Mouse (Mus musculus): ENCODE data around the gene P2rx3. TPM values are rescaled to one million over a fixed set of nuclear protein-coding genes. Genes with fewer than 3 reads are reported as not detected.

P2rx3 gene
- polyA plus RNA-seq (2014; fragmentation: Nextera tagmentation; extraction: Ambion mirVana): 6.2 and 8.4 TPM in 2 replicates

DNA sequence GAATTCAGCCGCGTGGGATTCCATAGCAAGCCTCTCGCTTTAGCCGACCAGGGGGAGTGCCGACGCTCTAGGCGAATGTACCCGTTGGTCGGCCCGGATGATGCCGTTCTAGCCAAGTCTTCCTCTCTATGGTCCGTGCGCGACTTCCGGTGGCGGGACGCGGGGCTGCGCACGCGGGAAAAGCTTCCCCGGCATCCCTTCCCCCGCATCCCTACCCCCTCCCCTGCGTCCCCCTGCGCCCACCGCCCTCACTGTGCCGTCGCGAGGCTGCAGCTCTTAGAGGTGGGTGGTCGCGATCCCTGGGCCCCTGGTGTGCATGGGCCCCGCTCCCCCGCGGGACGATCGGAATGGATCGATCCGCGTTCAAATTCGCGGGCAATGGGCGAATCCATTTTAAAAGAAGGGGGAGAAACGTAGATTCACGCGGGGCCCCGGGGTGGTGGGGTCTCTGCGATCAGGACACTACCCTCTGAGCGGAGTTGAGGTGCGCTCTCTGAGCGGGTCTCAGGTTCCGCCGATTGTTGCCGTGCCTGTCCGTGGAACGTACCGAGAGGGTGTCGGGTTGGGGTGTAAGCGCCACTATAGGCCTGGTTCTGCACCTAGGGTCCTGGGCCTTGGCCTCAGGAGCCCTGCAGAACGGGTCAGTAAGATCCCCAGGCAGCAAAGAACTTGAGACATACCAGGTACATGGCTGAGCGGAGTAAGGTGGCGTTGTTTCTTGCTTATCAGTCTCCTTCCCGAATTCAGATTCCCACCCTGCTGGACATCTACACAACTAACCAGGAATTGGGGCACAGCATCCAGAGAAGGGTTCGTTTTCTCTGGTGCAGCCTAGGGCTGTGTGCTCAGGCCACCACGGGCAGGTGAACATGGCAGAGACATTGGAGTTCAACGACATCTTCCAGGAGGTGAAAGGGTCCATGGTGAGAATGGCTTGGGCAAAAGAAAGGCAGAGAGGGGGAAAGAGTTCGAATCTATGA, at the start of gene P2rx3, which contains the start of gene Ssrp1:
Gene P2rx3, minus strand, starts transcription at position 416 of the 980 bp plus-strand sequence.
Gene Ssrp1, plus strand, starts transcription at position 188 of the 980 bp plus-strand sequence.
- H3K9ac ChIP-seq (replicated peaks; ENCODE audit: low read length): peak within 1 kb of the TSS; percentile 81
- no peaks in the 10 kb centered on the region for H3K9me3 ChIP-seq (replicated peaks; ENCODE audit: control insufficient read depth, low read length)
- no peaks in the 10 kb centered on the region for H3K27me3 ChIP-seq (ENCODE audit: control insufficient read depth, insufficient read depth, low read length)
- H3K4me3 ChIP-seq (ENCODE audit: low read depth, low read length): peak within 1 kb of the TSS; percentile 57
- DNase-seq (ENCODE audit: low spot score) (peak; percentile 96), ATAC-seq (replicated peaks; ENCODE audit: insufficient number of reproducible peaks, low FRiP score, low TSS enrichment, low read depth) (peak; percentile 93)
- WGBS: under 1% methylated on average over 66 of the region's 66 CpGs
- no peaks in the 10 kb centered on the region for H3K4me1 ChIP-seq (ENCODE audit: control insufficient read depth, insufficient read depth, low read length)
- H3K36me3 ChIP-seq (replicated peaks; ENCODE audit: control insufficient read depth, insufficient read depth, low read depth, low read length): peaks cover 21% of the 10 kb centered on the region
- H3K4me2 ChIP-seq (ENCODE audit: low read depth, low read length): peak within 1 kb of the TSS; percentile 84
- H3K27ac ChIP-seq (replicated peaks; ENCODE audit: low read depth, low read length): peak within 1 kb of the TSS; percentile 81

DNA sequence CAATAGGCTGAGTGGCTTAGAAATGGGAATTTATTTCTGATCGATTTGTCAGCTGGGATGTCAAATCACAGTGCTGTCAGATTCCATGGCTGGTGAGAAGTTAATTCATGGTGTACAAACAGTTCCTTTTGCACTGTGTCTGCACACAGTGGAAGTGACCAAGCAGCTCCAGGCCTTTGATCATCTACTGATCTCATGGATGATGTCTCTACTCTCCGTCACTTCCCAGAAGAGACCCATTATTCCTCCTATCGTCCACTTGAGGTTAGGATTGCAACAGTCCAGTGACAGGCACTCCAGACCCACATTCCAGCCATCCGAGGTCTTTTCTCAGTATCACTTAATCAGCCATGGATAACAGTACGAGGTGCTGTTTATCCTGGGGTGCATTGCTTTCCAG, 36.5 kb upstream of the P2rx3 start:
- WGBS: 89% methylated on average over 5 of the region's 5 CpGs
- Histone ChIP-seq H3K4me3 (ENCODE audit: low read depth, low read length) (no peak overlapping the region), H3K36me3 (replicated peaks; ENCODE audit: control insufficient read depth, insufficient read depth, low read depth, low read length) (no peaks in the 10 kb centered on the region; the same call in none of the 2 replicates)

DNA sequence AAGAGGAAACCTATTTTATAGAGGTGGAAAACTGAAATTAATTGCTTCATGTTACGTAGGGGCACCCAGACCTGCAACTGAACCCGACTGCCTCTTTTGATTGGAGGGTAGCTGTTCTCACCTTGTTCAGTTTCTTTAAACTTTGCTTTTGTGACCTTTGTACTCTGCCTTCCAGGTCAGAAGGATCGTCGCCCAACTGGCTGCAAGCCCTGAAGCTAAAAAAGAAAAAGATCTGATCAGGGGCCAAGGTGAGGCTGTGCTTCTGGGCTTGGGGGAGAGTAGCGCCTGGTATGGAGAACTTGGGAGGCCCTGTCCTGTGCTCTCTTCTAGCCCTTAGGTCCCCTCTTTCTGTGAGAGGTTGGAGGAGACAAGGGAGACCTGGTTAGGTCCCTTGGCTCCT, 34.7 kb upstream of the P2rx3 start:
- no peaks in the 10 kb centered on the region; the same call in none of the 2 replicates for H3K36me3 ChIP-seq (replicated peaks; ENCODE audit: control insufficient read depth, insufficient read depth, low read depth, low read length)
- H3K9ac ChIP-seq (replicated peaks; ENCODE audit: low read length): no peak overlapping the region

More for the DNA sequence above, 36.5 kb upstream of the P2rx3 start:
- ATAC-seq (replicated peaks; ENCODE audit: insufficient number of reproducible peaks, low FRiP score, low TSS enrichment, low read depth): no peak
- no peak overlapping the region for H3K4me2 ChIP-seq (ENCODE audit: low read depth, low read length)
- no peak overlapping the region for H3K9ac ChIP-seq (replicated peaks; ENCODE audit: low read length)
- no peaks in the 10 kb centered on the region for H3K27me3 ChIP-seq (ENCODE audit: control insufficient read depth, insufficient read depth, low read length)
- no peaks in the 10 kb centered on the region for H3K9me3 ChIP-seq (replicated peaks; ENCODE audit: control insufficient read depth, low read length)
- no peak for DNase-seq (ENCODE audit: low spot score)
- no peak overlapping the region for H3K27ac ChIP-seq (replicated peaks; ENCODE audit: low read depth, low read length)
- no peaks in the 10 kb centered on the region for H3K4me1 ChIP-seq (ENCODE audit: control insufficient read depth, insufficient read depth, low read length)

DNA sequence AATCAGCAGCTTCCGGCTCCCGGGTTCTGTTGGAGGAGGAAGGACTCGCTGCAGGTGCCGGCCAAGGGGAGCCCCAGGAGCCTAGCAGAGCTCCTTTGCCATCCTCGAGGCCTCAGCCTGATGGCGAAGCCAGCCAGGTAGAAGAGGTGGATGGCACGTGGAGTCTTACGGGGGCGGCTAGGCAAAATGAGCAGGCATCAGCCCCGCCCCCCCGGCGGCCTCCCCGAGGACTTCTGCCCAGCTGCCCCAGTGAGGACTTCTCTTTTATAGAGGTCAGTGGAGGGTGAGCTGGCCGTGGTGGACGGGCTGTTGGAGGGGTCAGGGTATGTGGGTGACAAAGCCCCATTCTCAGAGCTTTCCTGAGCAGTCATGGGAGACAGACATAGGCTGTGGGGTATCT, 32.8 kb upstream of the P2rx3 start:
- no peak for DNase-seq (ENCODE audit: low spot score)
- no peak overlapping the region for H3K27ac ChIP-seq (replicated peaks; ENCODE audit: low read depth, low read length)
- H3K36me3 ChIP-seq (replicated peaks; ENCODE audit: control insufficient read depth, insufficient read depth, low read depth, low read length): no peaks in the 10 kb centered on the region; the same call in none of the 2 replicates
- no peak overlapping the region for H3K4me3 ChIP-seq (ENCODE audit: low read depth, low read length)
- no peaks in the 10 kb centered on the region for H3K4me1 ChIP-seq (ENCODE audit: control insufficient read depth, insufficient read depth, low read length)
- H3K4me2 ChIP-seq (ENCODE audit: low read depth, low read length): no peak overlapping the region
- 76% methylated on average over 15 of the region's 15 CpGs for WGBS
- H3K9me3 ChIP-seq (replicated peaks; ENCODE audit: control insufficient read depth, low read length): no peaks in the 10 kb centered on the region
- H3K9ac ChIP-seq (replicated peaks; ENCODE audit: low read length): no peak overlapping the region
- H3K27me3 ChIP-seq (ENCODE audit: control insufficient read depth, insufficient read depth, low read length): no peaks in the 10 kb centered on the region
- no peak for ATAC-seq (replicated peaks; ENCODE audit: insufficient number of reproducible peaks, low FRiP score, low TSS enrichment, low read depth)

More for the DNA sequence above, 34.7 kb upstream of the P2rx3 start:
- H3K27me3 ChIP-seq (ENCODE audit: control insufficient read depth, insufficient read depth, low read length): no peaks in the 10 kb centered on the region
- H3K4me3 ChIP-seq (ENCODE audit: low read depth, low read length): no peak overlapping the region
- WGBS: 76% methylated on average over 5 of the region's 5 CpGs
- H3K27ac ChIP-seq (replicated peaks; ENCODE audit: low read depth, low read length): no peak overlapping the region
- no peak overlapping the region for H3K4me2 ChIP-seq (ENCODE audit: low read depth, low read length)
- H3K4me1 ChIP-seq (ENCODE audit: control insufficient read depth, insufficient read depth, low read length): no peaks in the 10 kb centered on the region
- no peaks in the 10 kb centered on the region for H3K9me3 ChIP-seq (replicated peaks; ENCODE audit: control insufficient read depth, low read length)
- DNase-seq (ENCODE audit: low spot score) (no peak), ATAC-seq (replicated peaks; ENCODE audit: insufficient number of reproducible peaks, low FRiP score, low TSS enrichment, low read depth) (no peak)

DNA sequence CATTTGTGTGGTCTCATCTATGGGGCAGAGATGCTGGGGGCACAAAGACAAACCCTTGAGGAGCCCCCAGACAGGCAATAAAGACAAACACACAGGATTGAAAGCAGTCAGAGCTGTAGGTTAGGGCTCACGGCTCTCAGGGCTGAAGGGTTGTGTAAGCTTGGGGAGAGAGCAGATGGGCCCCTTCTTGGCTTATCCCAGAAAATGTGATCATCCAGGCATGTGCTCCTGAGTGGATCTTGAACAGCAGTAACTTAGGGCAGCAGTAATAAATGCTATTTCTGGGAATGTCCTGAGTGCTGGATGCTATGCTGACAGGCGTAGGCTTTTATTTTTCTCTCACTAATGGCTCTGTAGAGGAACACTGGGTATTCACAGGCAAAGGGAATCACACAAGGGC, 31.4 kb upstream of the P2rx3 start:
- H3K4me3 ChIP-seq (ENCODE audit: low read depth, low read length): no peak overlapping the region
- H3K9me3 ChIP-seq (replicated peaks; ENCODE audit: control insufficient read depth, low read length): no peaks in the 10 kb centered on the region
- H3K27ac ChIP-seq (replicated peaks; ENCODE audit: low read depth, low read length): no peak overlapping the region
- ATAC-seq (replicated peaks; ENCODE audit: insufficient number of reproducible peaks, low FRiP score, low TSS enrichment, low read depth) (no peak), DNase-seq (ENCODE audit: low spot score) (no peak)
- no peak overlapping the region for H3K4me2 ChIP-seq (ENCODE audit: low read depth, low read length)
- no peaks in the 10 kb centered on the region for H3K4me1 ChIP-seq (ENCODE audit: control insufficient read depth, insufficient read depth, low read length)
- H3K9ac ChIP-seq (replicated peaks; ENCODE audit: low read length): no peak overlapping the region
- no peaks in the 10 kb centered on the region for H3K27me3 ChIP-seq (ENCODE audit: control insufficient read depth, insufficient read depth, low read length)
- H3K36me3 ChIP-seq (replicated peaks; ENCODE audit: control insufficient read depth, insufficient read depth, low read depth, low read length): no peaks in the 10 kb centered on the region; the same call in none of the 2 replicates
- 81% methylated on average over 2 of the region's 2 CpGs for WGBS

DNA sequence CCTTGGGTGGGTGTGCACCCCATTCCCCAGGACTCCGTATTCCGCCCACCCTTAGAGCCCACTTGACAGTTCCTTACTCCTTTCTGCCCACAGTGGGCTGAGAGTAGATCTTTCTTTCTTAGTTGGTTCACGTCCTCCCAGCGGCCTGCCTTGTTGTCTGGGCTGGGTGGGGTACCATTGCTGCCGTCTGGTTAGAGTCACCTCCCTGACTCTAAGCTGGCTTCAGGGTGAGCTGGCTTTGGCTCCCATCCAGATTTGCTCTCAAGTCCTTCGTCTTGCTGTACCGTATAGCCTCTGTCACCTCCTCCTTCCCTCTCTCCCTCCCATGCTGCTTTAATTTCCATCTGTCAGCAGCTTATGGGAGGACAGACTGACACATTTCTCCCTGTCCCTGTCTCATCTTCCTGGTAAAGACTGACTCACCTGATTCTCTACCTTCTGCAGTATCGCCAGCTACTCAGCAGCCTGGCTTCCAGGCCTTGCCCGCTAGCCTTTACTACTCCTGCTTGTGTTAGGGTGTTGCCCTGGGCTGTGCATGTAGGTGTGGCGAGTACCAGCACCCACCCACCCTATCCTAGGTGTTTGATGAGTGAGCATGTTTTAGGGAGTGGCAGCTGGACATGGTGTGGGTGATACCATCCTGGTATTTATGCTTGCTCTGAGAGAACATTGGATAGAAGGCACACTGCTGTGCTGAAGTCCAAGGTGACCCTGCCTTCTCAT, 30.8 kb upstream of the P2rx3 start:
- Histone ChIP-seq H3K27me3 (ENCODE audit: control insufficient read depth, insufficient read depth, low read length) (no peaks in the 10 kb centered on the region), H3K4me1 (ENCODE audit: control insufficient read depth, insufficient read depth, low read length) (no peaks in the 10 kb centered on the region), H3K9ac (replicated peaks; ENCODE audit: low read length) (no peak overlapping the region), H3K4me2 (ENCODE audit: low read depth, low read length) (no peak overlapping the region), H3K36me3 (replicated peaks; ENCODE audit: control insufficient read depth, insufficient read depth, low read depth, low read length) (no peaks in the 10 kb centered on the region; the same call in none of the 2 replicates), H3K9me3 (replicated peaks; ENCODE audit: control insufficient read depth, low read length) (no peaks in the 10 kb centered on the region), H3K4me3 (ENCODE audit: low read depth, low read length) (no peak overlapping the region), H3K27ac (replicated peaks; ENCODE audit: low read depth, low read length) (no peak overlapping the region)
- DNase-seq (ENCODE audit: low spot score) (no peak), ATAC-seq (replicated peaks; ENCODE audit: insufficient number of reproducible peaks, low FRiP score, low TSS enrichment, low read depth) (no peak)
- WGBS: 90% methylated on average over 10 of the region's 10 CpGs

DNA sequence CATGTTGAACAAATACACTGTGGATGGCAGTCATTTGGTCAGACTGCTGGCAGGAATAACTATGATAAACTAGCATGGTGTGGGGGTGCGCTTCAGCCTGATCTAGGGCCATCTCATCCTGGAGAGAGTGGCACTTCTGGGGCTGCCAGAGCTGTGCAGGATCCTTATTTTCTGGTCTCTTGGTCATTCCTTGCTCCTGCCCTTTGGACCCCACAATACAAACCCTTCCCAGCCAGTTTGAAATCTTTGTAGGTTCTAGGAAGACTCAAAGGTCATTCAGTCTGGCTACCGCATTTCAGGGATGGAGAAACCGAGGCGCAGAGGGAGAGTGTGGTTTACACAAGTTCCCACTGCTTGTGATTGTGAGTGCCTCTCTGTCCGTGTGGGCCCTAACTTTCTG, 29.7 kb upstream of the P2rx3 start:
- Histone ChIP-seq H3K4me1 (ENCODE audit: control insufficient read depth, insufficient read depth, low read length) (no peaks in the 10 kb centered on the region), H3K9me3 (replicated peaks; ENCODE audit: control insufficient read depth, low read length) (no peaks in the 10 kb centered on the region), H3K4me2 (ENCODE audit: low read depth, low read length) (no peak overlapping the region), H3K36me3 (replicated peaks; ENCODE audit: control insufficient read depth, insufficient read depth, low read depth, low read length) (peaks cover 3% of the 10 kb centered on the region), H3K27ac (replicated peaks; ENCODE audit: low read depth, low read length) (no peak overlapping the region), H3K4me3 (ENCODE audit: low read depth, low read length) (no peak overlapping the region), H3K27me3 (ENCODE audit: control insufficient read depth, insufficient read depth, low read length) (no peaks in the 10 kb centered on the region), H3K9ac (replicated peaks; ENCODE audit: low read length) (no peak overlapping the region)
- WGBS: 93% methylated on average over 5 of the region's 5 CpGs
- DNase-seq (ENCODE audit: low spot score): no peak
- ATAC-seq (replicated peaks; ENCODE audit: insufficient number of reproducible peaks, low FRiP score, low TSS enrichment, low read depth): no peak
